Mouse (Mus musculus) forelimb bud, embryonic 11.5 days (tissue): ENCODE data around the gene Tgfb3.

Experiments used
- DNase-seq: peaks from one replicate; pipeline ENCODE4 v3.0.0-alpha.2; 2012; ENCODE audit warnings: low read depth, low spot score

Gene Tgfb3

DNA sequence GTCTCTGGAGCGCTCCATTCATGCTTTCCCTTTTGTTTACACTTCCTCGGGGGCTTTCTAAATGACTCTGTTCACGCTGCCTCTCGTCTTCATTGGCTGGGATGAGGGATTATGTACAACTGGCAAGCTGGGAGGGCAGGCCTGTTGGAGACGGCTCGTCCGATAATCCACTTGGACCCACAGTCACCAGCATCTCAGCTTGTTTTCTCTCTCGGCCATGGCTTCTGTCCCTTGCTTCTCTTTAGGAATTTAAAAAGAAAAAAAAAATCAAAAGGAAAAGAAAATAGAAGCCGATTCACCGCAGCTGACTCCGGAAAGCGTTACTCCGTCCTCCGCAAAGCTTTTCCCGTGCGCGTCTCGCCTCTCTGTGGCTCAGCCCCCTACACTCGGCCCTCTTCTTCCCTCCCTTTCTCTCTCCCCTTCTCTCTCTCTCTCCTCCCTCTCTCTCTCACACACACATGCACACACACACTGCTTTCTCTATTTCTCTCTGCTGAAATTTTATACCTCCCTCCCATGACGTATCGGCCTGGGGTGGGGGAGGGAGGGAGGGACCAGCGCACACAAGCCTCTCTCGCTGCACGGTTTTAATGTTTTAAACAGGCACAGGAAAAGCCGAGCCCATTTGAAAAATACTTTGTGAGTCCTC is at the start of gene Tgfb3:
TSS of gene Tgfb3 (minus strand) at position 489 of the 649 bp plus-strand sequence.
- peak; percentile 89 for DNase-seq

DNA sequence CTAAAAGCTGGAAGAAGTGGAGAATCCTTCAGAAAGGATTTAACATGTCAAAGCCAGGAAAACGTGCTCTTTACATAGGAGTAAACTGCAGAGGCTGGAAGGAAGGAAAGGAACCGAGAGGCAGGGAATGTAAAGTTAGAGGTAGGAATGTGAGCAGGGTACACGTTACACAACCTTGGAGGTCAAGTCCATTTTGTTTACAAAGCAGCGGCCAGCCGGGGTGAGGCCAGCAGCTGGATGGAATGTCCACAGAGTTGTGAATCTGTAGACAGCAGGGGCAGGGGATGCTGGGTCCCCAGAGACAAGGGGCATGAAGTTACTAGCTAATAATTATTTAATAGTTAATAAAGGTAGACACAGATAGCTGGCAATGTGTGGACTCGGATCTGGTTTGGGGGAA is 49.3 kb upstream of the Tgfb3 start:
- no peak for DNase-seq

DNA sequence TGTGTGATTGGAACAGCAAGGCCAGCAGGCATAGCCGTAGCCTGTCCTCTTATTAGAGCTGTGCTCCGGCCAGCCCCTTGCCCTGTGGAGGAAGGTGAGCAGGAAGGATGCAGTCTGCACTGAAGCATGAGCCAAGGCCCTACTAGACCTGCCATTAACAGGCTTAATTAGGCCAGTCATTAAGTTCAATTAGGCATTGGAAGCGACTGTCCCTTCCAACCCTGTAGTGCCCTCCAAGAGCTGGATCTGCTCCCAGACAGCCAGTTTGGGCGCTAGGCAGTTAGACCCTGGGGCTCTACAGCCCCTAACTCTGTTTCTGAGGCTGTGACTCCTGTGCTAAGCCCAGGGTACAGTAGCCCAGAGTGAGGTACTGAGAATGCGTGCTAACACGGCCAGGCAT is 45.2 kb upstream of the Tgfb3 start:
- DNase-seq: no peak

DNA sequence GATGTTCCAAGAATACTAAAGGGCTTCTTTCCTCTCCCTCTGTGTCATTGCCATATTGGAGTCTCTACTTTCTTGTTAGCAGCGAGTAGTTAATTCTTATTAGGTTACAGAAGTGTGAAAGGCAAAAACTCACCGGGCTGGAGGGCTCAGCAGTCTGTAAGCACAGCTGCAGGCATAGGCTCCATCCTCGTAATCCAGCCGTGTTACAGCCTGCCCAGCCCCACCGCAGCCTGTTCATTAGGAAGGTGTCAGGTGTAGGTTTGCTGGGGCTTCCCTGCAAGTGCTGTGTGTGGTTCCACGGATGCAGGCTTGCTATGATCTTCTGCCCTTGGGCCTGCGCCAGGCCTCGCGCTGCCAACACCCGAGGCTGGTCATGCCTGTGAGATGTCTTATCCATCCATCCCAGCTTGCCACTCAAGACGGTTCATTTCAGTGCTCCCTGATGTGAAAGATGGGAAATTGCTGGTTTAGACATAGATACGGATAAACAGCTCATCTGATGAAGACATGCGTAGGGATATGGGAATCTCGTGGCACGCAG is 37.5 kb upstream of the Tgfb3 start:
- DNase-seq: no peak

DNA sequence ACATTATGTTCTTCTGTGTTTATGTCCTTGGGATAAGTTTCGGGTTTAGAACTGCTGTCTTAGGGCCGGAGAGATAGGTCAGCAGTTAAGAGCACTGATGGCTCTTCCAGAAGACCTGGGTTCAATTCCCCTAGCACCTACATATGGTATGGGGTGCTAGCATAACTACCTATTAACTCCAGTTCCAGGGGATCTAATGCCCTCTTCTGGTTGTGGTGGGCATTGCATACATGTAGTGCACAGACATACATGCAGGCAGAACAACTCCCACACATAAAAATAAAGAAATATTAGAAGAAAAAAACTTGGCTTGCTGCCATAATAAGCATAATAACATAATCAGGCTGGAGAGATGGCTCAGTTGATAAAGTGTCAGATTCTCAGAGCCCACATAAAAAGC is 31.8 kb upstream of the Tgfb3 start:
- DNase-seq: no peak

DNA sequence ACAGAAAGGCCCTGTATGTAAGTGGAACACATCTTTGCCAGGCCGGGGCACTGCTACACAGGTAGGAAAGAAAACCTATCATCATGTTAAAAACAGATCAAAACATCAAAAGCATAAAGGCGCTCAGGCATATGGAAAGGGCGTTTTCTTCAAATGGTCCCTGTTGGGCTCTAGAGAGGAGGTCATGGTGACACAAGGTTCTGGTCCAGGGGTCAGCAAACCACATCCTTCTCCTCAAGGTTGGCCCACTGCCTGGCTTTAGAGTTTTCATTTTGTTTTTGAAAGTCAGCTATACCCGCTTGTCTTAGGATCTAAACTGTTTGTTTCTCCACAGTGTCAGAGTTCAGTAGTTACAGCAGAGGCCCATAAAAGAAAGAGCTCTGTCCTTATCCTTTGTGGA is 30.7 kb upstream of the Tgfb3 start:
- no peak for DNase-seq

DNA sequence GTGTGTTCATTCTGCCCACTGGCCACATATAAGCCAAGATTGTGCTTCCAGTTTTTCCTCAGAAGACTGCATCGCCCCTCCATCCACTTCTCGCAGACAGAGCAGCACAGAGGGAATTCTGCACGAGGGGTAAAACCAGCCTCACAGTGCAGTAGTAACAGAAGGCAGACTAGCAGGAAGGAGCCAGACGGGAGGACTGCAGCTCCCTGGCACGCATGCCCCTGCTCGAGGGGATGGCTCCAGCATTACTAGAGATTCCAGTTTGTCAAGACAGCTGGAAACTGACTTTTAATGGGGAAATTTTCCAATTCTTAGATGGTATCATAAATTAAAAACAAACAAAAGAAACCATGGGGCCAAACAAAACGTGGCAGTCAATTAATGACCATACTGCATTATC is 28.8 kb upstream of the Tgfb3 start:
- DNase-seq: no peak

DNA sequence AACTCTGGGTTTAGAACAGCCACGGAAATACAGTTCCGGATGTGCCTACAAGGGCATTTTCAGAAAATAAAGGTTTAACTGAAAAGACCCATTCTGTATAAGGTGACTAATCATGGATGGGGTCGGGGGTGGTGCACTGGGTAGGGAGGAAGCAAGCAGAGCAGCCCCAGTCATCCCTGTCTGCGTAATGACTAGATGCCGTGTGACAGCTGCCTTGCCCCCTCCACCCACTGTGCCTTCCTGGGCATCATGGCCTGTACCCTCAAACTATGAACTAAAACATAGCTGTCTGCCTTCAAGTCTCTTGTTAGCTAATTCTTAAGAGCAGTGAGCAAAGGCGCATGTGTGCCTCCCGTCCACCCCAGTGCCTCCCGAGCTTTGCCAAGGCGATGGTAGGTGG is 27.2 kb upstream of the Tgfb3 start:
- no peak for DNase-seq

DNA sequence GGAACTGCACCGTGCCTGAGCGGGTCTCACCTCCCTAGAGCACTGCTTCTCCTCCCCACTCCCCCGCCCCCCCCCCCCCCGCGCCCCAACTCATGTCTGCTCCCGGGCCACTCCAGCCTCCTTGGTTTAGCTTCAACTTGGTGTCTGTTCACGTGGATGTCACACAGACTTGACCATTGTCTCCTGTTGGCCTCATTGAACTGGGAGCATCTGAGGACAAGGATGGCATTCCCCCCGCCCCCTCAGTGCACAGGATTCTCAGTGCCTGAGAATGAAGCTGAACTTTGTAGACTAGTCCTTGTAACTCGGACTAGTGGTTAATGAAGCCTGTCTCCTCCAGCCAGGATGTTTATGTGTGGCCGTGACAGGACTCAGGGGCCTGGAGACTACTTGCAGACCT is 26.7 kb upstream of the Tgfb3 start:
- no peak for DNase-seq

DNA sequence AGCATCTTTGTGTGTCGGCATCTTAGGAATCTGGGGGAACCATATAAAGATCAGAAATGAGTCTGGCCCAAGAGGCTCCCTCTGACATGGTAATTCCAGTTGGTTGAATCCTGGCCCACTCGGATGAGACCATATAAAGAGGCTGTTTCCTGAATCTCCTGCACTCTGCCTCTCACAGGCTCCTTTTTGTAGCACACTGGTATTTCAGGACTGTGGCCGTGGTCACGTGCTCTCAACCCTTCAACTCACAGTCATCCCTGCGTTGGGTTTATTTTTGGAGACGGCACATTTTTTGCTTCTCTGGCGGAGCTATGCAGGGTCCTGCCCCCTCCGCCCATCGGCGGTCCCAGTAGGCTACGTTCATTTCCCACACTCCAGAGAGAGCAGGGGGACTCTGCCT is 25.5 kb upstream of the Tgfb3 start:
- DNase-seq: no peak

DNA sequence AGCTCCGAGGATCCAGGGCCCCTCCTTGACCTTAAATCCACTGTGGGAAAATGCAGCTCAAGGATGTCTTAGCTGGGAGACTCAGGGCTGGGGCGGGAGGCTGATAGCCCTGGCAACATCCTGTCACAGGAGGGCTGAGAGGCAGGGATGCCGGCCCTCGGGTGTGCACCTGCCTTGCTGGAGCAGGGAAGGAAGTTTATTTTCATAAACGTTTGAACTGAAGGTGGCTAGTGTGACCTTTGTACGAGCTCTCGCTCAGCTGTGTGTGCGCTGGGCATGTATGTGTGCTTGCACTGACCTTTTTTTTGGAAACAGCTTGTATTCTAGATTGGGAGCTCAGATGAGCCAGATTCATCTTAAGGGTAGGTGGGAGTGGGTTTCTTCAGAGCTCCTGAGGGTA is 25.0 kb upstream of the Tgfb3 start:
- no peak for DNase-seq

DNA sequence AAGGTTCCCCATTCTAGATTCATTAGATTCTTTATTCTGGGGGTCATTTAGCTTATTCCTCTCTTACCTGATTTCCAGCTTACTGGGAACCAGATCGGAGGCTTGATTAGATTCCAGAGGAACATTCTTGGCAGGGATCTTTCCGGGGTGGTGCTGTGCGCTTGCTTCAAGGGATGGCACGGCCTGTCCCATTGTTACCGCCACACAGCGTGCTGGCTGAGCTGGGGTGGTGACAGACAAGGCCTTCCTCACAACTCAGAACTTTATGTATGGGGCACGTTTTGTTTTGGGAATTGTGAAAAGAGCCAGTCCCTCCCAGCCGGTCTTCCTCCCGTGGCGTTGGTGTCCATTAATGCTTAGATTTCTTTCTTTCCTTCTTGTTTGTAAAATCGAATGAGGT is 24.6 kb upstream of the Tgfb3 start:
- DNase-seq: no peak

DNA sequence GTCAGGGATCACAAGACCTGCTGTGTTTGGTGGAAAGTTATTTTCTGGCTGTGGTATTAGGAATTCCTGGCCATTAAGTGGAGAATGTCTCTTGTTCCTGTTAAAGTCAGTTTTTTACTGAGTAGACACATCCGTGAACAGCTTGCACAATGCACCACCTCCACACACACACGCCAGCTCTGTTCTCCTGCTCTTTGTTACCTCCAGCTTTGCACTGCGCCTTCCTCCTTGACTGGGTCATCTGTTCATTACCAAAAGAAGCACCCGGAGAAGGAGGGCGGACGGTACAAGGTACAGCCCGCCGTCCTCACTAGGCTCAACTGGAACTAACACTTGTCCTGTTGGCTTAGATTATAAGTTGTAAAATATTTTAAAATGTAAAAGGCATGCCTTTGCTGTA is 23.8 kb upstream of the Tgfb3 start:
- DNase-seq: no peak

DNA sequence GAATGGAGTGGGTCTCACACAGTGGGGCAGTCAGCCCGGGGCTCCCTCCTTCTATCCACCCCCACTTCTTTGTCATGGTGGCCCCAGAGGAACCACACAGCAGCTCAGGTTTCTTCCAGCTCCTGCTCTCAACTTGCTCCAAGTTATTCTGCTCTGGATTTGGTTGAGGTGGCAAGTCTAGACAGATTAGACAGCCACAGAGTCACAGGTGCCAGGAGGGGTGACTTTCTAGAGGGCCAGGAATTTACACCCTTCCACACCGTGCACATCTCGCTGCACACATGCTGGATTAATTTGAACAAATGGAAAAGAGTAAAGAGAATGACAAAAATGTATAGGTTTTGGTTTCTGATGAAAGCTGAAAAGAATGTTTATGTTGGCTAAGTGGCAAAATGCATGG is 21.9 kb upstream of the Tgfb3 start:
- DNase-seq: no peak

DNA sequence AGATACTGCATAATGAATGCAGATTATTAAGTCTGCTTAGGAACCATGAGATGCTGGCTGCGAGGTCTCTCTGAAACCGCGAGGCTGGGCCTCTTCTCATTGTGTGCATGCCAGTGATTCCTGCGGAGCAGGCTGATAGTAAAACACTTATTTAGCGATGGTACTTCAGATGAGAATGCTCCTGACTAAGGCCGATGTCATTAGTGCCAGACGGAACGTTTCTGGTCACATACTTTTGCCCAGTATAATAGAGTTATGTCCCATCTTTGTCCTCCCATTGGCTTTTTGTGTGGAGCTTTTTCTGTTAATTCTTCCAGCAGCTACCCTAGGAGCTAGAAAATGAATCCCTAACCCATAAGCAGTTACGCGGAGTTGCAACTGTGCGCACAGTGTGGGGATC is 18.9 kb upstream of the Tgfb3 start:
- no peak for DNase-seq

DNA sequence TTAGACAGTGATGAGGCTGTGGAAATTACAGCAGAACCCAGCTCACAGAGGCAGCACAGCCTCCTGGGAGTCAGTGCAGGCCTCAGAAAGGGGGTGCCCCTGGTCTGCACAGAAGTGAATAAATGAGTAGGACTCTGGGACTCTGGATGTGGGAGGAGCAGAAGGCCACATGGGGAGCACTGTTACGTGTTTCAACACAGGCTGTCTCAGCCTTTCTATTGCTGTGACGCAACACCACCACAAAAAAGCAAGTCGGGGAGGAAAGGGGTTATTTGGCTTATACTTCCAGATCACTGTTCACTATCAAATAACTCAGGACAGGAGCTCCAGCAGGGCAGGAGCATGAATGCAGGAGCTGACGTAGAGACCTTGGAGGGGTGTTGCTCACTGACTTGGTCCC is 17.0 kb upstream of the Tgfb3 start:
- no peak for DNase-seq

DNA sequence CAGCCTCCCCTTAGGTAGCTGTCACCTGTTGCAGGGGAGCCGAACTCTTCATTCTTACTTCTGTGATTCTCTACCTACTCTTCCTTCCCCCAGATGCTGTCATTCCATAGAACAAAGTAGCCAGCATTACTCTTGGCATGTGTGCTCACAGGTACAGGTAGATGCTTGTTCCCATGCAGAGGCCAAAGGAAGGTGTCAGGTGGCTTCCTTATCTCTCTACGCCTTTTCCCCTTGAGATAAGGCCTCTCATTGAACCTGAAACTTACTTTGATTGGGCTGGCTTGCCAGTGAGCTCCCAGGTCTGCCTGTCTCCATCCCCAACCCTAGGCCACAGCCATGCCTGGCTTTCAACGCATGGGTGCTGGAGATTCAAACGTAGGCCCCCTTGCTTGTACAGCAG is 15.2 kb upstream of the Tgfb3 start:
- DNase-seq: no peak

DNA sequence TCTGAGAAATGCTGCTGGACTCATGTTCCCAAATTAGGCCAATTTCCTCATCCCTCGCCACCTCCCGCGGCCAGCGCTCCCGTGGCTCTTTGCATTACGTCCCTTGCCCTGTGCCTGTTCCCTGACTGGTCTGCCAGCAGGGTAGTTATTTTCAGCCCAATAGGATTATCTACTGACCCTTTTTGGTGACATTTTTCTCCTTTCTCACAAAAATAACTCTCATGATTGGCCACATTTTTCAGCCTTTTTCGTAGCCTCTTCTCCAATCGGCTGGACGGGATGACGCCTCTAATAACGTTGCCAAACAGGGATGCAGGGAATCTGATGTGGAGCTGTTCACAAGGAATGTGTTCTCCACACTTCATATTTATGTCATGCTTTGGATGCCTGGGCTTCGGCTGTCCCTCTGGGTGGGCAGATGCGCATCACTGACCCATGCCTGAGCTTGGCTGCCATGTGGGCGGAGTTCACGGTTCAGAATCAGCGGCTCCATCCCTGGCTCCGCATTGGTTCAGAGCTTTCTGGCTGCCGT is 12.8 kb upstream of the Tgfb3 start:
- DNase-seq: no peak

DNA sequence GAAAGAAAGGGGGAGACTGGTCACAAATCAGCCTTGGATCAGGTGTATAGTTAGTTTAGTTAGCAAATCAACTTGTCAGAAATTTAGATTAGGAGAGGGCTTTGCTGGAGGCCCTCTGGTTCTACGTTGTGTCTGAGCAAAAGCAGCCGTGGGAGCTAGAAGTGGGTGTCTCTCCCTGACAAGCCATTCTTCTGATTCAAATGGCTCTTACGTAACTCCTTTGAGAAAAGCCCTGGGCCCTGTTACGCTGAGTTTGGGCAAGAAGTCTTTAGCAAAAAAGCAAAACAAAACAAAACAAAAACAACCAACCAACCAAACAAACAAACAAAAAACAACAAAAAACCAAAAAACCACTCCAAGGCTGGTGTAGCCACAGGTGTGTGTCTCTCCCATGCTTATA is 11.9 kb upstream of the Tgfb3 start:
- no peak for DNase-seq

DNA sequence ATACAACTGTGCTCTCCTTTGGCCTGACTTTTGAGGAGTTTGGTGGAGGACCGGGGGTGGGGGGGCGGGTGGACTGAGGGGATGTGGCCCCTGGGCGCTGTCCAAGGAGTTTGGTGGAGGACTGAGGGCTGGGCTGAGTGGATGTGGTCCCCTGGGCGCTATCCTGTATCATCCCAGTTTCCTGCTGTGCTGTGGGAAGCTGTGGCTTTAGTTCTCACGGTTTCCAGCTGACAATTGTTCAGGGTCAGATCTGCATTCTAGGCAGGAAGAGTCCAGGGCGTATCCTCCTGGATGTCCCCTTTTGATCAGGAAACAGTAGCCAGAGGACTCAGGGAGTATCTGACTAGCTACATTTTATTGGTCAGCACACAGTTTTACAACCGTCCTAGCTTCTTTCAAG is 9.2 kb upstream of the Tgfb3 start:
- no peak for DNase-seq

DNA sequence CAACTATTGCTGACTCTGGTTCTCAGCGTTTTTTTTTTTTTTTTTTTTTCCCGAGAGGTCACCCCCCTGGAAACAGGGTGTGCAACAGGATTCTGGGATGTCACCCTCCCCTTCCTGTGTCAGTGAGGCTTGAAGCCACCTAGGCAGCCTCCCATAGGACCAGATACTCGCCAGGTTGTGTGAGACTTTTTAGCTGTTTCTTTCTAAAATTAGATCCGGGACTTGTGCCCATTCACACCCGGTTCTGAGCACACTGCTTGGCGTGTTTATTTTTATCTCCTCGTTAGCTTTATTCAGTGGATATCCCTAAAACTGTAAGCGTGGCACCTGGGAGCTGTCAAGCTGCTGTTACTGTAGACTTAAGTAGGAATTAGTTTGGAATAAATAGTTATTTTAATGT is 7.7 kb upstream of the Tgfb3 start:
- DNase-seq: no peak

DNA sequence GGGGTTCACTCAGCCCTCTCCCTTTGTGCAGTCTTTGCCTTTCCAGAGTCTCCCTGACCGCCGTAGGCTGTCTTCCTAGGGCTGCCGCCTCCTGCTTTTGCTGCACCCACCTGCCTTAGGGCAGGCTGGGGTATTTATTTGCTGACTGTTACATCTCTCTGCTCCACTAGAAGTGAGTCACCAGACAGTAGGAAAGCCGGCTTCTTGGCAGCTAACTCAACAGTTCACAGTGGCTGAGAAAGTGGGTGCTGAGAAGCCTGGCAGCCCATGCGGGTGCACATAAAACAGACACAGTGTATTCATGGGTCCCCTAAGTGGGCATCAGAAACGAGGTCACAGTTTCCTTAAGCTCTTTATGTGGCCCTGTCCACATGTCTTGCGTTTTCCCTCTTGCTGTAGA is 7.0 kb upstream of the Tgfb3 start:
- DNase-seq: no peak

DNA sequence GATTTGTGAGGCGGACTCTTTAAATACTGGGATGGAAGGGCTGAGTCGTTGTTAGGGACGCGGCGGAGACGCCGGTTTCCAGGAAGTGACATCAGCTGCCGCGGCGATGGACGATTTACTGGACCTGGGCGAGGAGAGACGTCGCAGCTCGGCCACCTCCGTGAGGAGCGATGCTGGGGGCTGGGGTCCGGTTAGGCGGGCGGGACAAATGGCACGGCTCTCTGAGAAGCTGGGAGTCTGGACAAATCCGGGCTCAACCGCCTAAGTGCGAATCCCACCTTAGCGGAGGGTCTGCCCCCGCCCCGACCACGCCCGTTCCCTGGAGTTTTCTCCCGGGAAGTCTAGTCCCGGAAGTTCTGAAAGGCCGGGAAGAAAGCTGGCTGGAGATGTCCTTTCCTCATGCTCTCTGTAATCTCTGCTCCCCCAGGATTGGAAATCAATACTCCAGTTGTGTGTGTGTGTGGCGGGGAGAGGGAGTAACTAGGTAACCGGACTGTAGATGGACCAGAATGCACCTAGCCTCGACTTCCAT is 3.7 kb upstream of the Tgfb3 start, which contains the start of gene Ift43:
TSS of gene Ift43 (plus strand) at position 61 of the 532 bp plus-strand sequence.
- peak; percentile 86 for DNase-seq
